Mouse (Mus musculus) bone marrow macrophage, adult 2 months (primary cell): ENCODE measurements around the gene Prss1. TPM values are rescaled to one million over a fixed set of nuclear protein-coding genes. Genes with fewer than 3 reads are reported as not detected.
"Not testable (repeated sequence)": the region's sequence is repeated elsewhere in the genome, so short reads cannot be mapped to it uniquely, and the experiment has no call there.

Experiments used
- H3K27ac ChIP-seq: 2 replicates; pipeline ENCODE4 v1.5.1; 2012; ENCODE audit warnings: low read depth, low read length; ENCODE audit not compliant: insufficient read depth
- H3K4me1 ChIP-seq: 2 replicates; pipeline ENCODE4 v1.6.1; 2012; ENCODE audit warnings: low read length; ENCODE audit not compliant: control insufficient read depth, insufficient read depth
- H3K4me3 ChIP-seq: 2 replicates; pipeline ENCODE4 v1.5.1; 2012; ENCODE audit warnings: mild to moderate bottlenecking, low read length, moderate library complexity; ENCODE audit not compliant: insufficient read depth
- CTCF ChIP-seq: IDR thresholded peaks from 2 replicates; pipeline ENCODE4 v1.5.1; 2012; ENCODE audit warnings: low read depth, mild to moderate bottlenecking, low read length, moderate library complexity
- POLR2A ChIP-seq: IDR thresholded peaks from 2 replicates; pipeline ENCODE4 v1.6.1; 2012; ENCODE audit warnings: mild to moderate bottlenecking, low read depth, low read length, borderline replicate concordance
- polyA plus RNA-seq: library from polyadenylated mRNA; stranded (reverse); fragments of >200 nt; gene quantifications from 2 replicates; pipeline ENCODE4 v1.2.4, GENCODE M21; 2012; ENCODE audit not compliant: missing spikeins, insufficient read depth, insufficient read length

Gene Prss1
- polyA plus RNA-seq: not detected in 2 replicates

- H3K4me3 ChIP-seq, H3K4me1 ChIP-seq, H3K27ac ChIP-seq: not testable (repeated sequence)
Observed at GRCm38 (mm10) chr6:41458632-41459031, at the start of gene Prss1. TSS of gene Prss1 (plus strand) at chr6:41458932.

GRCm38 (mm10) chr6:41442261-41442660 lies 16.5 kb upstream of the Prss1 start:
- H3K4me3 ChIP-seq, H3K4me1 ChIP-seq, H3K27ac ChIP-seq: not testable (repeated sequence)

- H3K27ac ChIP-seq, H3K4me1 ChIP-seq, H3K4me3 ChIP-seq: not testable (repeated sequence)
Observed at GRCm38 (mm10) chr6:41446045-41446444, 12.7 kb upstream of the Prss1 start, which contains the start of gene Gm10334. TSS of gene Gm10334 (minus strand) at chr6:41446145.

- Histone ChIP-seq H3K4me1 (no peaks in the 10 kb centered on the region), H3K27ac (no peak overlapping the region), H3K4me3 (no peak overlapping the region)
- TF ChIP-seq POLR2A (no peak), CTCF (no peak)
Observed at GRCm38 (mm10) chr6:41499374-41499773, 40.6 kb downstream of the Prss1 start.

GRCm38 (mm10) chr6:41504915-41505314 lies 46.2 kb downstream of the Prss1 start:
- Histone ChIP-seq H3K4me3 (no peak overlapping the region), H3K4me1 (no peaks in the 10 kb centered on the region), H3K27ac (no peak overlapping the region)
- no peak for TF ChIP-seq CTCF
- TF ChIP-seq POLR2A: no peak

- Histone ChIP-seq H3K27ac (no peak overlapping the region), H3K4me3 (no peak overlapping the region), H3K4me1 (no peaks in the 10 kb centered on the region)
- TF ChIP-seq CTCF: no peak
- no peak for TF ChIP-seq POLR2A
Observed at GRCm38 (mm10) chr6:41505323-41505722, 46.6 kb downstream of the Prss1 start.

Other genes starting within 250 kb of the Prss1 start
- gene Try4, start 156.7 kb upstream of the Prss1 start, polyA plus RNA-seq: not detected in 2 replicates
- not detected in 2 replicates for gene Try5, start 142.1 kb upstream of the Prss1 start, polyA plus RNA-seq
- not detected in 2 replicates for gene Try10, start 104.8 kb upstream of the Prss1 start, polyA plus RNA-seq
- not detected in 2 replicates for gene Prss3, start 81.3 kb upstream of the Prss1 start, polyA plus RNA-seq
- not detected in 2 replicates for gene Gm5771, start 66.6 kb upstream of the Prss1 start, polyA plus RNA-seq
- gene Gm10334, start 12.8 kb upstream of the Prss1 start, polyA plus RNA-seq: not detected in 2 replicates
- not detected in 2 replicates for gene Prss2, start 62.9 kb downstream of the Prss1 start, polyA plus RNA-seq
- gene Ephb6, start 146.6 kb downstream of the Prss1 start, polyA plus RNA-seq: 0.83 and 0.93 TPM in 2 replicates
- not detected in 2 replicates for gene Trpv6, start 177.5 kb downstream of the Prss1 start, polyA plus RNA-seq
- not detected in 2 replicates for gene Trpv5, start 221.8 kb downstream of the Prss1 start, polyA plus RNA-seq
- not detected in 2 replicates for gene Llcfc1, start 225.5 kb downstream of the Prss1 start, polyA plus RNA-seq
- gene Kel, start 245.4 kb downstream of the Prss1 start, polyA plus RNA-seq: not detected in 2 replicates